In the genomic region with DNA sequence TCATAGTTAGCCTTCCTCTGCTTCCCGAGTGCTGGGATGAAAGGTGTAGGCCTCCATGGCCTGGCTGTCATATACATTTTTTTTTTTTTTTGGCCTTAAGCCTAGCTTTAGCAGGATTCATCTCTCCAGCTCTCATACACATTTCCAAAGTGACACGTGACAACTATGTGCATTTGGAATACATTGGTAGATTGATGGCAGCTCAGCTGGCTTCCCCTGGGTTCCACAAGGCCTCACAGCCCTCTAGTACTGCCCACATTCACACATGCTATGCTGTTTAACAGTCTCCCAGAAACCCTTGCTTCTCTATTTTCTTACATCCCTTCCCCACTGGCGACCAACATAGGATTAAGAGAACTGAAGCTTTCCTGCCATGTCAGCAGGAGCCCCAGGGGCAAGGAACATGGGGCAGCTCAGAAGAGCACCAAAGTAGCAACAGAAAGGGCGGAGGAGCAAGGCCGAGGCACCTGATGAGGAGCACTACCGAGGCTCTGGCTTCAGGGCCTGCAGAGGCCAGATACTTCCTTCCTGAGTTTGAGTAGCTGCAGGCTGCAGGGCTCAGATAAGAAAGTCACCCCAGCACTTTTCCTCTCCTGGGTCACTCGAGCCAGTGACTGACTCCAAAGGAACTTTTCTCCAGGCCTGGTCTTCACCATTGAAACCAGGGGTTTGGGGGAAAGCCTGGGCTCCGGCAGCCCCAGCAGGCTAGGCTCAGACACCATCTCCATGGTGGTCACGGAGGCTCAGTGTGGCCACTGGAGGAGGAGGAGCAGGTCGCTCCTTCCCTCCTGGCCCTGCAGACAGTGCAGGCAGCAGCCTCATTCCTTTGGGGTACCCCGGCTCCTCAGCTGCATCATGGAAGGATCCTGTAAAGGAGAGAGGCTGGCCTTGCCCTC, we compare ENCODE assay signal across 11 mouse cellular contexts. TPM values are rescaled to one million over a fixed set of nuclear protein-coding genes. Genes with fewer than 3 reads are reported as not detected.
DNase-seq lines count a peak whose midpoint lies in the region; ATAC-seq lines count a peak whose summit lies in the region.
"Had no signal": no experiment of that assay in that cellular context is flagged by ENCODE, and none has a peak within 500 bp of the region (broad histone marks: within the 10 kb centered on the region; RNA-seq: fewer than 3 reads in every experiment).

No protein-coding gene starts in this region.

- H3K9me3 ChIP-seq in forebrain, embryonic 12.5 days, result no peaks in the 10 kb centered on the region
- no peaks in the 10 kb centered on the region for H3K9me3 ChIP-seq in forebrain, embryonic 16.5 days (ENCODE audit: control insufficient read depth, low read length)
- no peaks in the 10 kb centered on the region for H3K9me3 ChIP-seq in lung, embryonic 15.5 days
- H3K9me3 ChIP-seq in hindbrain, embryonic 12.5 days (replicated peaks), result no peaks in the 10 kb centered on the region

- no peak for DNase-seq in lung, postnatal 10 days
- DNase-seq in spleen, postnatal 14 days (ENCODE audit: low spot score in 2 of 2), result peak; percentile 30 to 38
- DNase-seq: cerebellum, adult 2 months had no signal

- no peak overlapping the region for H3K4me2 ChIP-seq in forebrain, embryonic 12.5 days
- H3K4me2 ChIP-seq in forebrain, embryonic 16.5 days (ENCODE audit: low read length), result no peak overlapping the region
- no peak overlapping the region for H3K4me2 ChIP-seq in lung, embryonic 15.5 days
- H3K4me2 ChIP-seq in hindbrain, embryonic 12.5 days (replicated peaks), result no peak overlapping the region

- peak overlapping the region; percentile 25; the same call in 1 of the 2 replicates for H3K27ac ChIP-seq in forebrain, embryonic 12.5 days
- H3K27ac ChIP-seq in forebrain, embryonic 16.5 days (ENCODE audit: low read length), result no peak overlapping the region
- H3K27ac ChIP-seq in lung, embryonic 15.5 days, result peak overlapping the region; percentile 44
- no peak overlapping the region for H3K27ac ChIP-seq in hindbrain, embryonic 12.5 days

- no peak overlapping the region for H3K9ac ChIP-seq in forebrain, embryonic 12.5 days
- no peak overlapping the region for H3K9ac ChIP-seq in forebrain, embryonic 16.5 days (replicated peaks; ENCODE audit: low read depth, low read length)
- H3K9ac ChIP-seq in lung, embryonic 15.5 days, result no peak overlapping the region
- no peak overlapping the region for H3K9ac ChIP-seq in hindbrain, embryonic 12.5 days

- no peaks in the 10 kb centered on the region for H3K27me3 ChIP-seq in forebrain, embryonic 12.5 days
- H3K27me3 ChIP-seq in forebrain, embryonic 16.5 days (replicated peaks; ENCODE audit: control insufficient read depth, insufficient read depth, low read length), result no peaks in the 10 kb centered on the region
- H3K27me3 ChIP-seq in lung, embryonic 15.5 days, result no peaks in the 10 kb centered on the region
- H3K27me3 ChIP-seq in hindbrain, embryonic 12.5 days, result no peaks in the 10 kb centered on the region

- no peak for ATAC-seq in forebrain, embryonic 12.5 days (ENCODE audit: low FRiP score)
- no peak for ATAC-seq in forebrain, embryonic 16.5 days
- ATAC-seq in lung, embryonic 15.5 days (ENCODE audit: borderline replicate concordance, extremely low read depth, low FRiP score, low TSS enrichment), result no peak
- ATAC-seq in hematopoietic stem cell, adult 5-6 weeks (replicated peaks in 1 of 2; ENCODE audit: insufficient read depth in 1 of 2, low FRiP score in 2 of 2, low TSS enrichment in 1 of 2, low read depth in 1 of 2, poor library complexity in 2 of 2, severe bottlenecking in 2 of 2), result peak; percentile 71 to 86
- ATAC-seq in monocyte, adult 5-6 weeks (replicated peaks; ENCODE audit: insufficient number of reproducible peaks, low FRiP score, low TSS enrichment, poor library complexity, severe bottlenecking), result no peak
- no peak for ATAC-seq in hindbrain, embryonic 12.5 days (ENCODE audit: low FRiP score)
- ATAC-seq: hindbrain, embryonic 16.5 days had no signal

- H3K4me1 ChIP-seq in forebrain, embryonic 12.5 days, result peaks cover 7% of the 10 kb centered on the region; the same call in 1 of the 2 replicates
- peaks cover 6% of the 10 kb centered on the region for H3K4me1 ChIP-seq in forebrain, embryonic 16.5 days (replicated peaks; ENCODE audit: control insufficient read depth, insufficient read depth, low read length)
- no peaks in the 10 kb centered on the region; the same call in 1 of the 2 replicates for H3K4me1 ChIP-seq in lung, embryonic 15.5 days
- peaks cover 24% of the 10 kb centered on the region for H3K4me1 ChIP-seq in hindbrain, embryonic 12.5 days

- peaks cover 74% of the 10 kb centered on the region for H3K36me3 ChIP-seq in forebrain, embryonic 12.5 days (replicated peaks)
- H3K36me3 ChIP-seq in forebrain, embryonic 16.5 days (ENCODE audit: control insufficient read depth, insufficient read depth), result peaks cover 21% of the 10 kb centered on the region
- H3K36me3 ChIP-seq in lung, embryonic 15.5 days, result peaks cover 68% of the 10 kb centered on the region
- peaks cover 63% of the 10 kb centered on the region for H3K36me3 ChIP-seq in hindbrain, embryonic 12.5 days

- H3K4me3 ChIP-seq in forebrain, embryonic 12.5 days (replicated peaks), result no peak overlapping the region
- H3K4me3 ChIP-seq in forebrain, embryonic 16.5 days (replicated peaks; ENCODE audit: low read length), result no peak overlapping the region
- no peak overlapping the region for H3K4me3 ChIP-seq in lung, embryonic 15.5 days
- no peak overlapping the region for H3K4me3 ChIP-seq in hindbrain, embryonic 12.5 days
- H3K4me3 ChIP-seq: myocyte had no signal

- WGBS in forebrain, embryonic 12.5 days, result 90% methylated on average over 11 of the region's 11 CpGs
- 90% methylated on average over 11 of the region's 11 CpGs for WGBS in forebrain, embryonic 16.5 days
- 73% methylated on average over 11 of the region's 11 CpGs for WGBS in lung, embryonic 15.5 days
- WGBS in hindbrain, embryonic 12.5 days, result 86% methylated on average over 11 of the region's 11 CpGs

RNA-seq across cellular contexts. Expression of a gene that starts 17.7 kb away (rescaled TPM):
- 94.9 and 95.9 TPM in 2 replicates for polyA plus RNA-seq in forebrain, embryonic 12.5 days (2016; fragmentation: Nextera tagmentation; extraction: Ambion mirVana)
- 88.5 and 91.8 TPM in 2 replicates for polyA plus RNA-seq in forebrain, embryonic 16.5 days (2015; fragmentation: Nextera tagmentation; extraction: Ambion mirVana)
- 108 and 111 TPM in 2 replicates for polyA plus RNA-seq in lung, embryonic 15.5 days (2015; fragmentation: Nextera tagmentation; extraction: Ambion mirVana)
- total RNA-seq in hematopoietic stem cell, adult 5-6 weeks (2017), result 18.6 and 32.5 TPM in 2 replicates
- total RNA-seq in monocyte, adult 5-6 weeks (2017), result 27.7 to 36.4 TPM (median 29.5 TPM) in 3 replicates
- polyA plus RNA-seq in hindbrain, embryonic 12.5 days (2016; fragmentation: Nextera tagmentation; extraction: Ambion mirVana), result 87.8 and 94.7 TPM in 2 replicates

RNA-seq across cellular contexts. Expression of a gene that starts 22.1 kb away (rescaled TPM):
- 2.0 and 2.4 TPM in 2 replicates for polyA plus RNA-seq in forebrain, embryonic 12.5 days (2016; fragmentation: Nextera tagmentation; extraction: Ambion mirVana)
- 2.2 and 2.8 TPM in 2 replicates for polyA plus RNA-seq in forebrain, embryonic 16.5 days (2015; fragmentation: Nextera tagmentation; extraction: Ambion mirVana)
- 4.6 and 5.2 TPM in 2 replicates for polyA plus RNA-seq in lung, embryonic 15.5 days (2015; fragmentation: Nextera tagmentation; extraction: Ambion mirVana)
- 0.45 and 2.5 TPM in 2 replicates for total RNA-seq in hematopoietic stem cell, adult 5-6 weeks (2017)
- total RNA-seq in monocyte, adult 5-6 weeks (2017), result 6.7 to 45.7 TPM (median 7.8 TPM) in 3 replicates
- 5.0 and 6.5 TPM in 2 replicates for polyA plus RNA-seq in hindbrain, embryonic 12.5 days (2016; fragmentation: Nextera tagmentation; extraction: Ambion mirVana)

RNA-seq across cellular contexts. Expression of a gene that starts 42.1 kb away (rescaled TPM):
- polyA plus RNA-seq in forebrain, embryonic 12.5 days (2016; fragmentation: Nextera tagmentation; extraction: Ambion mirVana), result 2.1 and 3.0 TPM in 2 replicates
- polyA plus RNA-seq in forebrain, embryonic 16.5 days (2015; fragmentation: Nextera tagmentation; extraction: Ambion mirVana), result 5.1 and 5.3 TPM in 2 replicates
- polyA plus RNA-seq in lung, embryonic 15.5 days (2015; fragmentation: Nextera tagmentation; extraction: Ambion mirVana), result 0.16 and 0.30 TPM in 2 replicates
- total RNA-seq in hematopoietic stem cell, adult 5-6 weeks (2017), result not detected in 2 replicates
- total RNA-seq in monocyte, adult 5-6 weeks (2017), result 0.78 TPM in 1 of 3 replicates, not detected in the others
- polyA plus RNA-seq in hindbrain, embryonic 12.5 days (2016; fragmentation: Nextera tagmentation; extraction: Ambion mirVana), result 2.7 and 3.0 TPM in 2 replicates

Comparison
In these comparisons a context has a peak if more than half of its experiments do, and no peak if none do; other contexts are left out.
1. H3K27ac ChIP-seq: peak in forebrain, embryonic 12.5 days (single experiment) and lung, embryonic 15.5 days (single experiment); none in forebrain, embryonic 16.5 days (single experiment) and hindbrain, embryonic 12.5 days (single experiment).
2. ATAC-seq: peak in hematopoietic stem cell, adult 5-6 weeks (2 of 2); none in forebrain, embryonic 12.5 days (single experiment), forebrain, embryonic 16.5 days (single experiment), lung, embryonic 15.5 days (single experiment), monocyte, adult 5-6 weeks (single experiment) and hindbrain, embryonic 12.5 days (single experiment).